Mouse (Mus musculus) kidney, embryonic 16.5 days (tissue): ENCODE results near the gene Cby1. TPM values are rescaled to one million over a fixed set of nuclear protein-coding genes. Genes with fewer than 3 reads are reported as not detected.

ENCODE experiments used
- ATAC-seq: fragments of 200-750 bp; cut with Nextera tagmentation; 2 replicates; pipeline ENCODE4 v1.8.0; 2017; ENCODE audit warnings: moderate TSS enrichment; ENCODE audit not compliant: low FRiP score, low TSS enrichment
- H3K27ac ChIP-seq: fragments of 300-500 bp; sonication (generic); 2 replicates; pipeline ENCODE4 v1.5.1; 2014; ENCODE audit warnings: low read length
- H3K27me3 ChIP-seq: fragments of 300-500 bp; sonication (generic); 2 replicates; pipeline ENCODE4 v1.6.1; 2014; ENCODE audit warnings: low read length, control low read depth, mixed read lengths; ENCODE audit not compliant: insufficient read depth
- H3K36me3 ChIP-seq: fragments of 300-500 bp; sonication (generic); 2 replicates; pipeline ENCODE4 v1.6.1; 2014; ENCODE audit warnings: low read length, control low read depth, mixed read lengths; ENCODE audit not compliant: insufficient read depth
- H3K4me1 ChIP-seq: fragments of 300-500 bp; sonication (generic); 2 replicates; pipeline ENCODE4 v1.6.1; 2014; ENCODE audit warnings: low read length, control low read depth, mixed read lengths; ENCODE audit not compliant: insufficient read depth
- H3K4me2 ChIP-seq: fragments of 300-500 bp; sonication (generic); replicated peaks from 2 replicates; pipeline ENCODE4 v1.6.1; 2014; ENCODE audit warnings: low read depth, low read length
- H3K4me3 ChIP-seq: fragments of 300-500 bp; sonication (generic); 2 replicates; pipeline ENCODE4 v1.5.1; 2014; ENCODE audit warnings: mild to moderate bottlenecking, low read length
- H3K9ac ChIP-seq: fragments of 300-500 bp; sonication (generic); replicated peaks from 2 replicates; pipeline ENCODE4 v1.6.1; 2014; ENCODE audit warnings: low read length
- H3K9me3 ChIP-seq: fragments of 300-500 bp; sonication (generic); 2 replicates; pipeline ENCODE4 v1.6.1; 2016; ENCODE audit warnings: low read length, control low read depth
- WGBS: fragments of 180-500 bp; shearing (Covaris S2); extraction: QIAGEN DNeasy Blood & Tissue Kit; methylation state at CpG from one replicate; pipeline ENCODE4 v1.1.7; 2014; 5-methylcytosine and 5-hydroxymethylcytosine counted together
- polyA plus RNA-seq: library from polyadenylated mRNA; unstranded; fragments of >200 nt; fragmentation: Nextera tagmentation; extraction: Ambion mirVana; gene quantifications from 2 replicates; pipeline ENCODE4 v1.2.1, GENCODE M21; 2015

Gene Cby1
- polyA plus RNA-seq: 59.5 and 59.8 TPM in 2 replicates

DNA sequence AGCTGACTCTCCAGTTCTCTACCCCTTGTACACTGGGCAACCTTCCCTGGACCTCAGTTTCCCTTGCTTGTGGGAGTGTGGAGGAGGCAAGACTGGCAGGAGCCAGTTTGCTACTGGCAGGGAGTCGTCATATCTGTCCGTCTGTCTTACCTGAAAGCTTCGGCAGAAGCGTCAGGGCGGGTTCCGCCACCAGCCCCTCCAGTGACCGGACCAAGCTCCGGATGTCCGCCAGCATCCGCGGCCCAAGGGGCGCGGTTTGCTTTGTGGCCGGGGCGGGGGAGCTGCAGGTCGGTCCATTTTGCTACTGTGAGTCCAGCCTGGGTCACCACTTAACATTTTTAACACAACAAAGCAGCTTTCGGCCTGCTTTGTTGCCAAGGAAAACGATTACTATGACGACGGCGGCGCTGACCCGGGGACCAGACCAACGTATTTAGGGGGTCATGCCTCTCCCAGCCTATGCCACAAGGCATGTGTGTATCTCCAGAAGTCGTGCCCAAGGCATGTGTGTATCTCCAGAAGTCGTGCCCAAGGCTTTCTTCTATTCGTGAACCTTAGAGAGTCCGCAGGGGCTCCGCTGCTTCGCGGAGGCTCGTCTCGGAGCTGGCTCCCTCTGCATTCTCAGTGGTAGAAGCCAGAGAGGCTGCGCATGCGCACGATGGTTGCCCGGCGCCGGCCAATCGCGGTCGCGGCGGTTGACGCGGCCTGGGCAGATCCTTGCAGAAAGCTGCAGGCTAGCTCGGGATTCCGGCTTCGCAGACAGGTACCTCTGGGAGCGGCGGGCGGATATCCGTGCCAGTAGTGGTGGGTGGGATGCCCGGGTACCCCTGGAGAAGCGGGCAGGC lies at the start of gene Cby1, which contains the start of gene Fam227a:
Cby1 (plus strand) TSS at position 669 of the 845 bp plus-strand sequence.
Fam227a (minus strand) TSS at position 426 of the 845 bp plus-strand sequence.
- Histone ChIP-seq H3K4me1 (peaks cover 11% of the 10 kb centered on the region), H3K36me3 (0 out of 2 replicates have a peak, but pooled peaks cover 2% of the 10 kb centered on the region), H3K27me3 (no peaks in the 10 kb centered on the region), H3K9ac (peak within 1 kb of the TSS; percentile 83), H3K27ac (peak within 1 kb of the TSS; percentile 96), H3K4me2 (peak within 1 kb of the TSS; percentile 94), H3K9me3 (no peaks in the 10 kb centered on the region), H3K4me3 (peak within 1 kb of the TSS; percentile 75)
- ATAC-seq: peak; percentile 87
- 0% methylated on average over 55 of the region's 55 CpGs for WGBS

DNA sequence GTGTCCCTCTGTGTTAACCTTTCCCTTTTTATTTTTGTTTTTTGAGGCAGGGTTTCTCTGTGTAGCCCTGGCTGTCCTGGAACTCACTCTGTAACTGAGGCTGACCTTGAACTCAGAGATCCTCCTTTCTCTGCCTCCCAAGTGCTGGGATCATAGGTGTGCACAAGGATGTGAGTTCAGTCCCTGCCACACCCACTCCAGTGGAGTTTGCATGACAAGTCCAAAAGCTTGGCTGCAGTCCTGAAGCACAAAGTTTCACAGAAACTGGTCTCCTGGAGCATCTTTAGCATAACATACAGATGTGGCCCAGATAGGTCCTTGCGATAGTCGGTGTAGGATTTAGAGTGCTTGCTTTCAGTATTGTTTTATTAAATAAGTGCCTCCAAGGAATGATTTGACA lies 49.8 kb upstream of the Cby1 start:
- Histone ChIP-seq H3K36me3 (no peaks in the 10 kb centered on the region; the same call in 1 of the 2 replicates), H3K27ac (no peak overlapping the region), H3K27me3 (no peaks in the 10 kb centered on the region), H3K4me1 (no peaks in the 10 kb centered on the region), H3K9me3 (no peaks in the 10 kb centered on the region), H3K4me3 (no peak overlapping the region), H3K9ac (no peak overlapping the region), H3K4me2 (no peak overlapping the region)
- 96% methylated on average over 2 of the region's 2 CpGs for WGBS
- no peak for ATAC-seq

DNA sequence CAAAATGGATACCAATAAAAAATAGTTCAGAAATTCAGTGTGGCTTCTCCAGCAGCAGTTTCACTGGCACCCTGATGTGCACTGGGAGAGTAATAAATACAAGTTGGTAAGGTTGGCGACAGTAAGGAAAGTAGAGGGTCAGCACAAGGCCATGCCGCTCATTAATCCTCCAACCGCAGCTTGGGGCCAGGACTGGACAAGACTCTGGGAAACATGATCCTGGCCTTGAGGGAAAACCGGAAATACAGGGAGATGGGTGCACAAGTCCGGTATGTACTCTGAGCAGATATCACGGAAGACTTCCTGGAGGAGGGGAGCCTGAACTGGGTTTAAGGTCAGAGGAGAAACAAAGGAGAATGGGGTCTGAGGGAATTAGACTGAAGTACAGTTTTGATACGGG lies 43.5 kb upstream of the Cby1 start:
- H3K36me3 ChIP-seq: no peaks in the 10 kb centered on the region; the same call in 1 of the 2 replicates
- H3K9me3 ChIP-seq: no peaks in the 10 kb centered on the region; the same call in 1 of the 2 replicates
- WGBS: 48% methylated on average over 7 of the region's 7 CpGs
- H3K4me3 ChIP-seq: no peak overlapping the region
- H3K27ac ChIP-seq: no peak overlapping the region
- no peak overlapping the region for H3K4me2 ChIP-seq
- H3K4me1 ChIP-seq: 0 out of 2 replicates have a peak, but pooled peaks cover 6% of the 10 kb centered on the region
- H3K9ac ChIP-seq: no peak overlapping the region
- no peak for ATAC-seq
- no peaks in the 10 kb centered on the region for H3K27me3 ChIP-seq

DNA sequence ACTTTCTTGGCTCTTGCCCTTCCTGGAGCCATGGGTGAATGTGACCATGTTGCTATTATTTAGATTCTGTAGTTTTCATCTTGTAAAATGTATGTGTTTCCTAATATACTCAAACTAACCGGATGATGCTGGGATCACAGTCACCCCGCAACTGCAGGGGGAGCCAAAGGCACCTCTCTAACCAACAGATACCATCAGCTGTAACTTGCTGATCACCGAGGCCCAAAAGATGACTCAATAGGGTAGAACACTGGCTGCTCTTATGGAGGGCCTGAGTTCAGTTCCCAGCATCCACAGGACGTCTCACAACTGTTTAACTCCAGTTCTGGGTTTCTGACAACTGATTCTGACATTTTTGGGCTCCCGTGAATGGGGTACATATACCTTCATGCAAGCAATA lies 42.3 kb upstream of the Cby1 start:
- ATAC-seq: no peak
- 0 out of 2 replicates have a peak, but pooled peaks cover 6% of the 10 kb centered on the region for H3K4me1 ChIP-seq
- H3K4me3 ChIP-seq: no peak overlapping the region
- H3K9ac ChIP-seq: no peak overlapping the region
- H3K4me2 ChIP-seq: no peak overlapping the region
- H3K27ac ChIP-seq: no peak overlapping the region
- H3K9me3 ChIP-seq: no peaks in the 10 kb centered on the region; the same call in 1 of the 2 replicates
- no peaks in the 10 kb centered on the region; the same call in 1 of the 2 replicates for H3K36me3 ChIP-seq
- H3K27me3 ChIP-seq: no peaks in the 10 kb centered on the region
- 87% methylated on average over 5 of the region's 5 CpGs for WGBS

DNA sequence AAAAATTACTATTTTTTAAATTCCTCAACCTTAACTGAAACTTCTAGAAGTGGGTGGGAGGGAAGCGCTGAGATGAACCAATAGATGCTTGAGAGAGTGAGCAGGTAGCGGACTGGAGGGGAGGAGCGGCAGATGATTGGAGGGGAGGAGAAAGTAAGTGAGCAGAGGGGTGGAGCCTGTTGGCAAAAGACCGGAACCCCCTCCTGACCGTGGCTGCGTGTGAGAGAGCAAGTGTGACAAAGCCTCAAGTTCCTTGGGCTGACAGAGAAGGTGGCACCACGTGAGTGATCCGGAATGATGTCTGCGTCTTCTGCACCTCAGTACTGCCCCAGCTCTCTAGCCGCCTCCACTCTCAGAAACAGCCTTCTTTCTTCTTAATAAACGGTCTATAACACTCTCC lies 41.9 kb upstream of the Cby1 start:
- Histone ChIP-seq H3K27me3 (no peaks in the 10 kb centered on the region), H3K4me2 (no peak overlapping the region), H3K4me3 (no peak overlapping the region), H3K9ac (no peak overlapping the region), H3K9me3 (no peaks in the 10 kb centered on the region; the same call in 1 of the 2 replicates), H3K36me3 (no peaks in the 10 kb centered on the region; the same call in 1 of the 2 replicates), H3K4me1 (0 out of 2 replicates have a peak, but pooled peaks cover 6% of the 10 kb centered on the region), H3K27ac (no peak overlapping the region)
- ATAC-seq: no peak
- WGBS: 85% methylated on average over 11 of the region's 11 CpGs

DNA sequence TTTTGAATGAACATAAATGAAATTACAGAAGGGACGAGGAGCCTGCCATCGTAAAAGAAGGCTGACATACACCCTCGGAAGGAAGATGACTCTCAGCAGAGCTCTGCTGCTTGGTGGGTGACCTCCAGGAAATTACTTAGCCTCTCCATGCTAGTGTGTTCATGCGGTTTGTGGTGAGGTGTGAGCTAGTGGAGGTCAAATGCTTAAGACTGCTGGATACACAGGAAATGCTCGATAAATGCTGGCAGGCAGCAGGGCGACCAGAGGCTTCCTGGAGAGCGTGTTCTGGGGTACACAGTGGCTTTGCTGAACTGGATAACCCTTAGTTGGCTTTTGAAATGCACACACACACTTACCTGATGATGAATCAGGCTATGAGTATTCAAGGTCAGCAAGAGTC lies 40.5 kb upstream of the Cby1 start:
- 0 out of 2 replicates have a peak, but pooled peaks cover 6% of the 10 kb centered on the region for H3K4me1 ChIP-seq
- H3K27ac ChIP-seq: no peak overlapping the region
- ATAC-seq: no peak
- H3K36me3 ChIP-seq: no peaks in the 10 kb centered on the region; the same call in 1 of the 2 replicates
- no peaks in the 10 kb centered on the region for H3K27me3 ChIP-seq
- no peak overlapping the region for H3K4me2 ChIP-seq
- no peaks in the 10 kb centered on the region; the same call in 1 of the 2 replicates for H3K9me3 ChIP-seq
- WGBS: 76% methylated on average over 7 of the region's 7 CpGs
- H3K4me3 ChIP-seq: no peak overlapping the region
- H3K9ac ChIP-seq: no peak overlapping the region

DNA sequence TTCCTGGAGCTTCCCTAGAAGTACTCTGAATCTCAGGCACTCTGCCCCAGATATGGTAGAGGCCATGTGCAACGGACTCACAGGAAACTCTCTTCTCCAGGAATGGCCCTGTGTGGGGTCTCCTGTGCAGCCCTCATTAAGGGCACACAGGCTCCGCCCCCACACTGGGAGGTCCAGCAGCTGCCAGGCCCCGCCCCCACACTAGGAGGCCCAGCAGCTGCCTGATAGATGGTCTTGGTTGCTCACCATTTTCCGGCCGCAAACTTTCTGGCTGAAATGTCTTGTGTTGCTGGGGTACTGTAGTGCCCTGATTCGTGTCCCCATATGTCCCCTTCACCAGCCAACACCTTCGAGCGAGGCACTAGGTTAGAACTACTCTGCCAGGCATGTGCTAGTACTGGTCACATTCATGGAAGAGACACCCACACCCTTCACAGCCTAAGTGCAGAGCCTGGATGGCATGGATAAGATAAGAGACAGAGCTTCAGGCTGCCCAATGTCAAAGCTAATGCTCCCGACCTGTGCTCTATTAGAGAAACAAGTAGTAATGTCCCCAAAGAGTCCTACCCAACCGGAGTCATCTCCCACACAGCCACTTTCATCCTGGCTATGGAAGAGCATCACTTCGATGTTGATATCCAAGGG lies 39.1 kb upstream of the Cby1 start:
- WGBS: 84% methylated on average over 11 of the region's 11 CpGs
- H3K9me3 ChIP-seq: no peaks in the 10 kb centered on the region; the same call in 1 of the 2 replicates

DNA sequence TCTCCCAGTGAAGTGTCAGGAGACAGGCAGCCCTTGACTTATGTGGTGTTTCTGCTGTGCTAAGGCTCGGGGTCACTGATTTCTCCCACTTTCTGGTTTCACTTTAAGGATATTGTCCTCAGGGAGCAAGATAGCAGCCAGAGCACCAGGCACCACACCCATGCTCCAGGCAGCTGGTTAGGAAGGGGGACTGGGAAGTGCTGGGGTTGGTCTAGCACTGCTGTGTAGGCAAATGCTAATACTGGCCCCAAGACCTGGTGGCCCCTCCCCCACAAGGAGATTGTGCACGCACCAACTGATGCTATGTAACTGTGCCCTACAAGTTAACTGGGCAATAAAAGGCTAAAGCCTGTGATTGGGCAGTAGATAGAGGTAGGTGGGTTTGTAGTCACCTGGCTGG lies 28.5 kb upstream of the Cby1 start:
- H3K27ac ChIP-seq: no peak overlapping the region
- H3K9ac ChIP-seq: no peak overlapping the region
- no peak for ATAC-seq
- no peaks in the 10 kb centered on the region for H3K9me3 ChIP-seq
- peaks cover 9% of the 10 kb centered on the region; the same call in 1 of the 2 replicates for H3K36me3 ChIP-seq
- H3K27me3 ChIP-seq: no peaks in the 10 kb centered on the region
- H3K4me3 ChIP-seq: no peak overlapping the region
- 0 out of 2 replicates have a peak, but pooled peaks cover 7% of the 10 kb centered on the region for H3K4me1 ChIP-seq
- WGBS: 36% methylated on average over 2 of the region's 2 CpGs
- no peak overlapping the region for H3K4me2 ChIP-seq

More for the DNA sequence above, 39.1 kb upstream of the Cby1 start:
- no peak overlapping the region for H3K27ac ChIP-seq
- no peak overlapping the region for H3K4me3 ChIP-seq
- H3K27me3 ChIP-seq: no peaks in the 10 kb centered on the region
- 0 out of 2 replicates have a peak, but pooled peaks cover 6% of the 10 kb centered on the region for H3K4me1 ChIP-seq
- no peak for ATAC-seq
- no peaks in the 10 kb centered on the region for H3K36me3 ChIP-seq
- H3K4me2 ChIP-seq: no peak overlapping the region
- no peak overlapping the region for H3K9ac ChIP-seq

DNA sequence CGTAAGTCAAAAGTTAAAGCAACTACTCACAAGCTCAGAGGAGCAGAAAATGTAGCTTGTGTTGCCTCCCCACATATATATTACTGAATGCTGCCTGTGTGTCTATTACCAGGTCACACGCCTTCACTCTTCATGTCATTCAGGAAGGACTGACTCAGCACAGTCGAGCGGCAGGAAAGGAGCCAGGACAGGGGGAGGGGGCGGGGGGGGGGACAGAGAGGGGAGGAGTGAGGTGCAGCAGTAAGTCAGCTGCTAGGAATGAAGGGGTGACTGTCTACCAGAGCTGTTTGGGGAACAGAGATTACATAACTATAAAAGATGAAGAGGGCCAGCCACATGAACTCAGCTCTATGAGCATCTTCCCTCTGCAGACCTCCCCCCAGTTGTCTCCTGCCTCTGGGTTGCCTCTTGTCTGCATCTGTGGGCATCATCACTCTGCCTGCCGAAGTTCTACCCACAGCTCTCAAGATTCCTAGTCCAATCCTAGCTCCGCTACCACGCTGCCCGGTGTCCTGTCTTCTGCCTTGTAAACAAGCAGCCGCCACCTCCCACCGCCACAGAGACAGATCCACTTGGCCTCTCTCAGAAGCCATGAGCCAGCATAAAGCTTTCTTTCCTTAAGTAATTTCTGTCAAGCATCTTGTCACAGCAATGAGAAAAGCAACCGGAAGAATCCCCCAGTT lies 17.7 kb upstream of the Cby1 start:
- ATAC-seq: no peak

More for the DNA sequence above, 17.7 kb upstream of the Cby1 start:
- H3K27ac ChIP-seq: no peak overlapping the region
- H3K9me3 ChIP-seq: no peaks in the 10 kb centered on the region
- 0 out of 2 replicates have a peak, but pooled peaks cover 5% of the 10 kb centered on the region for H3K36me3 ChIP-seq
- 60% methylated on average over 11 of the region's 12 CpGs for WGBS
- H3K4me2 ChIP-seq: no peak overlapping the region
- no peaks in the 10 kb centered on the region for H3K27me3 ChIP-seq
- no peak overlapping the region for H3K4me3 ChIP-seq
- H3K9ac ChIP-seq: no peak overlapping the region
- no peaks in the 10 kb centered on the region for H3K4me1 ChIP-seq
